Mouse (Mus musculus): ENCODE results near the gene Cnksr3.

DNA sequence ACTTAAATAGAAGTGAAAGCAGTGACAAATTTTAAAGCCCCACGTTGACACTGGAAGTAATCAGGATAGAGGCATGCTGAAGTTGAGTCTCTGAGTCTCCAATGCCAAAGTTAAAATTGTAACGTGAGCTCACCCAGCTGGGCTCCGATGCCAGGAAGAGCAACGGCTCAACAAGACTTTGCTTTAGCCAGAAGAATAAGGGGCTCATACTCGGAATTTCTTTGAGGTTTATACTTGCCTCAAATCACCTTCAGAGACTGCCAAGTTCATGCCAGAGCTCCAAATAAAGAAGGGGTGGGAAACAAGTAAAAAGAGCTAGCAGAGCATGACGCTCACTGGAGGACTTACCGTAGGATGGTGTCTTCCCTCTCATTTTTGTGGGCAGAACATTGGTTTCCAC lies 85.8 kb downstream of the Cnksr3 start:
- no peak for TF ChIP-seq POLR2A (IDR thresholded peaks at IDR 0.05; ENCODE audit: control insufficient read depth, low read depth, low read length)
- no peak for TF ChIP-seq CTCF (IDR thresholded peaks at IDR 0.05; ENCODE audit: control insufficient read depth, insufficient read depth, insufficient replicate concordance, low read depth, low read length)
